Mouse (Mus musculus) cerebellum, adult 2 months (tissue): ENCODE results near the gene Trpm8. TPM values are rescaled to one million over a fixed set of nuclear protein-coding genes. Genes with fewer than 3 reads are reported as not detected.
A peak's percentile ranks its signal among the peaks of the same experiment; 100 is the strongest.

Source experiments
- DNase-seq, 2 experiments: peaks; one replicate each; pipeline ENCODE4 v3.0.0; 2021
- H3K27ac ChIP-seq: fragments of 200-500 bp; 2 replicates; pipeline ENCODE4 v1.5.1; 2012; ENCODE audit warnings: low read length, control low read depth, inconsistent platforms; ENCODE audit not compliant: insufficient read depth
- H3K27me3 ChIP-seq: fragments of 200-500 bp; 2 replicates; pipeline ENCODE4 v1.6.1; 2012; ENCODE audit warnings: inconsistent platforms, mild to moderate bottlenecking, low read length, moderate library complexity; ENCODE audit not compliant: control insufficient read depth, insufficient read depth
- H3K4me1 ChIP-seq: fragments of 200-500 bp; 2 replicates; pipeline ENCODE4 v1.6.1; 2011; ENCODE audit warnings: low read length; ENCODE audit not compliant: control insufficient read depth, insufficient read depth
- H3K4me3 ChIP-seq: fragments of 200-500 bp; replicated peaks from 2 replicates; pipeline ENCODE3; 2011; ENCODE audit warnings: mild to moderate bottlenecking, low read depth, low read length, control low read depth; ENCODE audit not compliant: insufficient read depth
- CTCF ChIP-seq: fragments of 200-500 bp; IDR thresholded peaks from 2 replicates; pipeline ENCODE4 v1.5.1; 2011; ENCODE audit warnings: low read depth, mild to moderate bottlenecking, control low read depth, low read length, moderate library complexity, borderline replicate concordance; ENCODE audit not compliant: insufficient read depth
- POLR2A ChIP-seq: fragments of 200-500 bp; IDR thresholded peaks from 2 replicates; pipeline ENCODE4 v1.6.1; 2011; ENCODE audit warnings: low read length, control low read depth, borderline replicate concordance; ENCODE audit not compliant: insufficient read depth
- WGBS: fragments of 180-500 bp; shearing (Covaris S2); methylation state at CpG from one replicate; pipeline ENCODE4 v1.1.7; 2018; 5-methylcytosine and 5-hydroxymethylcytosine counted together
- polyA plus RNA-seq: library from polyadenylated mRNA; depleted of rRNA; stranded (reverse); fragments of >200 nt; gene quantifications from 2 replicates; pipeline ENCODE4 v1.2.3, GENCODE M21; 2012

Trpm8 gene
- polyA plus RNA-seq, 1 experiment, result 0.49 TPM

- TF ChIP-seq CTCF, result no peak
- TF ChIP-seq POLR2A, result no peak
- H3K4me1 ChIP-seq, result peaks cover 12% of the 10 kb centered on the region
- no peak overlapping the region for H3K27ac ChIP-seq
- no peak for DNase-seq
- WGBS, result 78% methylated on average over 6 of the region's 6 CpGs
- no peaks in the 10 kb centered on the region for H3K27me3 ChIP-seq
- no peak overlapping the region for H3K4me3 ChIP-seq
Measured at GRCm38 (mm10) chr1:88262961-88263360, 14.5 kb upstream of the Trpm8 start.

DNA sequence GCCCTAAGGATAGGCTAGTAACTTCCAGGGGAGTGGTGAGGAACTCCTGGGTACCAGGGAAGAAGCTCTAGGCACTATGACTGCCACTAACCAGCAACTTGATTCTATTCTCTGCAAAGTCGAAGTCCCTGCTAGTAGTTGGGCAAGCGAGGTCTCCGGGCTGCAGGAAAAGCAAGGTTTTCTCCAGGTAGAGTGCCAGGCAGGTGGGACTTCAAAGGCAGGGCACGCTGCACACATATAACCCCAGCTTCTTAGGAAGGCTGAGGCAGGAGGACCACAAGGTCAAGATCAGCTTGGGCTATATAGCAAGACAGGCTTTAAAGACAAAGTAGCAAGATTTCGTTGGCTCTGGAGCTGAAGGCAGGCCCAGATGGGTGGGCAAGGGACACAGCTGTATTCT lies 13.7 kb upstream of the Trpm8 start:
- peaks cover 8% of the 10 kb centered on the region for H3K4me1 ChIP-seq
- H3K27ac ChIP-seq, result no peak overlapping the region
- WGBS, result 92% methylated on average over 5 of the region's 5 CpGs
- no peaks in the 10 kb centered on the region for H3K27me3 ChIP-seq
- TF ChIP-seq CTCF (no peak), POLR2A (no peak)
- H3K4me3 ChIP-seq, result no peak overlapping the region
- no peak for DNase-seq

DNA sequence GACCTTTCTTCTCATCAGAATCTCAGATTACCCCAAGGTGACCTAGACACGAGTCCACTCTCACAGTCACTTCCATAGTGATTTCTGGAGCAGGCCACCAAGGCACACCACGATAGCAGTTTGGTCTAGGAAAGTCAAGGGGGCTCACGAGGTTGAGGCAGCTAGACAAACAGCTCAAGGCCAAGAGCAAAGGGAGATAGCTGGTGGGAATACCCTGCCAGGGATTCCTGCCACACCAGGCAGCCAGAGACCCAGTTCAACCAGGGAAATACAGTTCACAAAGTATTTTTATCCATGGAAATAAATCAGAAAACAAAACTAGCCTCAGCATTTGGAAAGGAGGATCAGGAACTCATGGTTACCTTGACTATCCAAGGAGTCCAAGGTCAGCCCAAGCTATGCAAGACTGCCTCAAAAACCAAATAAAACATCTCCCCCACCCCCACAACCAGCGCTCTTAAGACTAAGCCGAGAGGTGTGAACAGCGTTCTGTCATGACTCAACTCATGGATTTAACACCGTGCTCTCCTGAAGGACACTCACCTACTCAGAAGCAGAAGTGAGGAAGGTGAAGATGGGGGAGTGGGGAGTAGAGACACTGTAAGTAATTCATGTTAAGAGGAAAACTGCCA lies 13.1 kb upstream of the Trpm8 start:
- H3K4me1 ChIP-seq, result peaks cover 3% of the 10 kb centered on the region
- no peaks in the 10 kb centered on the region for H3K27me3 ChIP-seq
- TF ChIP-seq CTCF (no peak), POLR2A (no peak)
- no peak overlapping the region for H3K27ac ChIP-seq
- H3K4me3 ChIP-seq, result no peak overlapping the region
- no peak for DNase-seq
- 90% methylated on average over 7 of the region's 7 CpGs for WGBS

DNA sequence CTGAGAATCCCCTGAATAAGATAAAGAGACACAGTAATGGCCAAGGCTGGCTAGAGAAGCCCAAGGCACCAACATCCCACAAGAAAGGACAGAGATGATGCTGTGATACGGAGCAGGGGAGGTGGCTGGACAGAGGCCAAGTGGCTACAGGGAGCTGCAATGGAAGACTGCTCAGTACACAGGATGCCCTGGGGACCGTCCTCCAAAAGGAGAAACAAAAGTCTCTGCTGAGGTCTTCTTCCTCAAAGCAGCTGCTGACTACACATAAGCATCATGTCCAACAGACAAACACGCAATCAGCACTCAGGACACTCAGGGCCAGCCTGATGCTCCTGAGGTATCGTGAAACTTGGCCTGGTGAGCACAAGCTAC lies 12.6 kb upstream of the Trpm8 start:
- Histone ChIP-seq H3K27ac (no peak overlapping the region), H3K4me1 (no peaks in the 10 kb centered on the region; the same call in 1 of the 2 replicates), H3K27me3 (no peaks in the 10 kb centered on the region), H3K4me3 (no peak overlapping the region)
- DNase-seq, result no peak
- WGBS, result 70% methylated on average over 4 of the region's 4 CpGs
- no peak for TF ChIP-seq CTCF
- no peak for TF ChIP-seq POLR2A

GRCm38 (mm10) chr1:88266123-88266522 lies 11.3 kb upstream of the Trpm8 start:
- no peak overlapping the region for H3K27ac ChIP-seq
- H3K27me3 ChIP-seq, result no peaks in the 10 kb centered on the region
- peak in 1 of 2 experiments; percentile 15 for DNase-seq
- TF ChIP-seq CTCF, result no peak
- TF ChIP-seq POLR2A, result no peak
- WGBS, result 89% methylated on average over 13 of the region's 13 CpGs
- no peak overlapping the region for H3K4me3 ChIP-seq
- H3K4me1 ChIP-seq, result no peaks in the 10 kb centered on the region

GRCm38 (mm10) chr1:88267489-88267888 lies 10.0 kb upstream of the Trpm8 start:
- 92% methylated on average over 6 of the region's 6 CpGs for WGBS
- DNase-seq, result peak in 1 of 2 experiments; percentile 16
- H3K4me1 ChIP-seq, result no peaks in the 10 kb centered on the region

DNA sequence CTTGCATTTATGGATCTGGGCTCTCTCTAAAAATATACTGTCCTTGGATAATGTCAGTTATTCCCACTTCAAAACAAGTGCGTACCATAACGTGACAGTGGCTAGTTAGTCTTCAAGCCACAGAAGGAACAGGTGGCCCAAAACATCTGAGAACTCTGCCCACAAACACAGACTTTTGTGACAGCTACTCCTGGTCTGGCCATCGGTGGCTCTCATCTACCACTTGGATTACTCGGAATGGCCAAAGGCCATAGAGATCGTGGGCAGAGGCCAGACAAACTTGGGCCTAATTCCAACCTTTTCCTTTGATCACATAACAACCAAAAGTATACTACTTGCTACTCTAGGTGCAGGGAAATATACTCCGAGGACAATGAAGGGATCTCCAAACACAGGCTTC lies 9.4 kb upstream of the Trpm8 start:
- Histone ChIP-seq H3K4me3 (no peak overlapping the region), H3K4me1 (no peaks in the 10 kb centered on the region), H3K27ac (no peak overlapping the region), H3K27me3 (no peaks in the 10 kb centered on the region)
- 78% methylated on average over 6 of the region's 6 CpGs for WGBS
- no peak for DNase-seq
- no peak for TF ChIP-seq CTCF
- TF ChIP-seq POLR2A, result no peak

More at GRCm38 (mm10) chr1:88267489-88267888, 10.0 kb upstream of the Trpm8 start:
- Histone ChIP-seq H3K27me3 (no peaks in the 10 kb centered on the region), H3K27ac (no peak overlapping the region), H3K4me3 (no peak overlapping the region)
- TF ChIP-seq CTCF (no peak), POLR2A (no peak)

DNA sequence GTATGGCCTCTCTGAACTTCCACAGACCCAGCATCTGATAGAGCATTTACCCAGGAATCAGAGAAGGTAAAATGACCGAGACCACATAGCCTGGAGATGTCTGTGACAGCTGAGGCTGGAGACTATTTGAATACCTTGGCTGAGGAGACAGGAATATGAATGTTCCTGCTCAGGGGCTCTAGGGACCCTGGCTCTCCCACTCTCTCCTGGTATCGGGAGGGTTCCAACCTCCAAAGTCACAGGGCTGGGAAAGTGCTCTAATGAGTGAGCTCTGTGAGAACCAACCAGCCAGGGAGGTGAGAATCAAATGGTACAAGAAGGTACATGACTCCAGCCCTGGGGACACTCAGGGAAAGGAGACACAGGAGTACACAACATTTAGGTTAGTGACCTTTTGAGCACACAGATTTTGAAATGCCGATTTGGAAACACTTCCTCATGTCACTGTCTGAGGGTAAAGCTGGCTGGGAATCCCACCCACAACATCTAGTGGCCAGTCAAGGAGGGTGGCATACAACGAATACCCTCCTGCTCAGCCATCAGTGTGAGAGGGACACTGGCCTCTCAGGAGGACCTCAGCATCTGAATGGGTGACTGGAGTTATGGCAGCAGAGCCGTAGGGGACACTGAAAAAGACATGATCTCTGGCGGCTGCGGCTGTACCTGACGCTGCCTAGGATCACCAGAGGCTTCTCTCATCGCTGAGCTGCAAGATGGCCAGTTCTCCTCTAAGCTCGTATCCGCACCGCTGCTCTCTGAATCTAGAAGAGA lies 7.7 kb upstream of the Trpm8 start:
- no peak overlapping the region for H3K27ac ChIP-seq
- no peaks in the 10 kb centered on the region; the same call in 1 of the 2 replicates for H3K4me1 ChIP-seq
- WGBS, result 89% methylated on average over 12 of the region's 12 CpGs
- TF ChIP-seq POLR2A (no peak), CTCF (no peak)
- H3K27me3 ChIP-seq, result no peaks in the 10 kb centered on the region
- DNase-seq, result no peak
- H3K4me3 ChIP-seq, result no peak overlapping the region
